Mouse (Mus musculus) embryonic facial prominence, embryonic 10.5 days (tissue): ENCODE results near the gene Chn2. TPM values are rescaled to one million over a fixed set of nuclear protein-coding genes. Genes with fewer than 3 reads are reported as not detected.

ENCODE experiments used
- DNase-seq: peaks from one replicate; pipeline ENCODE4 v3.0.0-alpha.2; 2017; ENCODE audit warnings: low spot score
- H3K27ac ChIP-seq: fragments of 300-500 bp; sonication (generic); replicated peaks from 2 replicates; pipeline ENCODE4 v1.5.1; 2016; ENCODE audit warnings: mild to moderate bottlenecking
- H3K27me3 ChIP-seq: fragments of 300-500 bp; sonication (generic); replicated peaks from 2 replicates; pipeline ENCODE4 v1.6.1; 2016; ENCODE audit warnings: low read depth, mild to moderate bottlenecking; ENCODE audit not compliant: poor library complexity, severe bottlenecking
- H3K36me3 ChIP-seq: fragments of 300-500 bp; sonication (generic); replicated peaks from 2 replicates; pipeline ENCODE4 v1.6.1; 2016; ENCODE audit warnings: mild to moderate bottlenecking, moderate library complexity
- H3K4me1 ChIP-seq: fragments of 300-500 bp; sonication (generic); 2 replicates; pipeline ENCODE4 v1.6.1; 2016
- H3K4me3 ChIP-seq: fragments of 300-500 bp; sonication (generic); 2 replicates; pipeline ENCODE4 v1.5.1; 2016; ENCODE audit warnings: mild to moderate bottlenecking, moderate library complexity
- H3K9me3 ChIP-seq: fragments of 300-500 bp; sonication (generic); 2 replicates; pipeline ENCODE4 v1.6.1; 2016; ENCODE audit warnings: mild to moderate bottlenecking
- WGBS: fragments of 180-500 bp; shearing (Covaris S2); methylation state at CpG from one replicate; pipeline ENCODE4 v1.1.7; 2016; 5-methylcytosine and 5-hydroxymethylcytosine counted together
- polyA plus RNA-seq: library from polyadenylated mRNA; unstranded; fragments of >200 nt; fragmentation: Nextera tagmentation; extraction: Ambion mirVana; gene quantifications from 2 replicates; pipeline ENCODE4 v1.2.1, GENCODE M21; 2016

Chn2 gene
- polyA plus RNA-seq, 1 experiment from 2014 or later: 11.3 TPM

GRCm38 (mm10) chr6:54045748-54046721, 6.7 kb downstream of the Chn2 start:
- Histone ChIP-seq H3K4me3 (no peak overlapping the region), H3K9me3 (no peaks in the 10 kb centered on the region), H3K27me3 (peaks cover 27% of the 10 kb centered on the region), H3K36me3 (no peaks in the 10 kb centered on the region), H3K27ac (no peak overlapping the region), H3K4me1 (peaks cover 4% of the 10 kb centered on the region)
- 84% methylated on average over 8 of the region's 8 CpGs for WGBS
- no peak for DNase-seq

DNA sequence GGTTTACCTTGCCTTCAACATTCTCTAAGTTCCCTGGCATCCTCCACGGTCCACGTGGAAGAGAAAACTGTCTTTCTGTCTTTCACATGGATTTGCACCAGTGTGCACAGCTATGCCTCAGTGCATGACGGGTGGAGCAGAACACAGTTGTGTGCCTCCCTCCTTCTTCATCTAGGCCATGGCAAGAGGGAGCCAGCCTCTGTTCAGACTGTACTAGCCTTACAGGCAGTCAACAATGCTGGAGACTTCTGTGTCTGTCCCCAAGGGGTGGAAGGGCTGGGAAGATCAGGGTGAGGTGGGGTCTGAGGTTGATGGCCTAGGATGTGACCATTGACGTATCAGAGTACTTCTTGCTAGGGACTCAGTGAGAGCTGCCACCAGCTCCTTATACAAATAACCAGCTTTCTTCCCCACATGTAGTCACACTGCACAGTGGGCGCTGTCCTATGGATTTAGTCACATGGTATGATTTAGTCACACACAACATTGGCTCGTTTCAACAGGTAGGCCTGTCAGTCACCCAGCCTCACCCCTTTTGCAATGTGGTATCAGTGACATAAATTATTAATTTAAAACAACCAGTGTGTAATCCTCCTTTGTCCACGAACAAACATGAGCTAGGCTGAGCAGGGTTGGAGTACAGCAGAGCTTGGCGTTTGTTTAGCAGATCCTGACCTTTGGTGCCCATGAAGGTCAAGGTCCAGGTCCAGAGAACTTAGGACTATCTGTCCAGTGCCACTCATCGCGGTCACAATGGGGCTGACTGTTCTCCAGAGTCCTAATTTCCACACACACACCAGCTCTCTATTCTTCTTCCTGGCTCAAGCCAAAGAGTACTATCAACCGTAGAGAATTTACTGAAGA, 7.8 kb downstream of the Chn2 start:
- Histone ChIP-seq H3K4me1 (peaks cover 8% of the 10 kb centered on the region; the same call in 1 of the 2 replicates), H3K4me3 (no peak overlapping the region), H3K27ac (no peak overlapping the region), H3K9me3 (no peaks in the 10 kb centered on the region), H3K36me3 (no peaks in the 10 kb centered on the region), H3K27me3 (peaks cover 16% of the 10 kb centered on the region)
- 81% methylated on average over 11 of the region's 11 CpGs for WGBS
- no peak for DNase-seq

- Histone ChIP-seq H3K9me3 (no peaks in the 10 kb centered on the region), H3K27me3 (no peaks in the 10 kb centered on the region), H3K36me3 (no peaks in the 10 kb centered on the region), H3K4me1 (peaks cover 8% of the 10 kb centered on the region; the same call in 1 of the 2 replicates), H3K4me3 (no peak overlapping the region), H3K27ac (no peak overlapping the region)
- 91% methylated on average over 6 of the region's 6 CpGs for WGBS
- no peak for DNase-seq
Observed at GRCm38 (mm10) chr6:54048768-54049167, 9.4 kb downstream of the Chn2 start.

GRCm38 (mm10) chr6:54051173-54051572, 11.8 kb downstream of the Chn2 start:
- Histone ChIP-seq H3K4me1 (peaks cover 11% of the 10 kb centered on the region; the same call in 1 of the 2 replicates), H3K36me3 (no peaks in the 10 kb centered on the region), H3K9me3 (no peaks in the 10 kb centered on the region), H3K4me3 (no peak overlapping the region), H3K27ac (no peak overlapping the region), H3K27me3 (no peaks in the 10 kb centered on the region)
- 48% methylated on average over 7 of the region's 7 CpGs for WGBS
- no peak for DNase-seq

DNA sequence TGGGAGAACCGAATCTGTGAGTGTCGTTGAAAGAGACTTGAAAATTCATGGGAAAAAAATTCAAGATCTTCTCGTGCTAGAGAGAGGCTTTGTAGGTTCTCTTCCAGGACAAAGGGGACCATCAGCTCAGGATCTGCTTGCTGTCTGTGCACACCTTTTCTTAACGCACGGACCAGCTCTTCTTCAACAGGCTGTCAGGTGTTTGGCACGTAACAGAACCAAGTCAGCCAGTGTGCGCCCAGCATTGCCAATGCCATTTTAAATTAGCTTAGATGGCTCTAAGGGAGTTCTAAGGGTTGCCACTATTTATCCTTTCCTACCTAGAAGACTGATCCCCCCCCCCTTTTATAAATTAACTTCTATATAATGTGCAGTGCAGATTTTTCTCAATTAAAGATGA, 12.8 kb downstream of the Chn2 start:
- DNase-seq: no peak

DNA sequence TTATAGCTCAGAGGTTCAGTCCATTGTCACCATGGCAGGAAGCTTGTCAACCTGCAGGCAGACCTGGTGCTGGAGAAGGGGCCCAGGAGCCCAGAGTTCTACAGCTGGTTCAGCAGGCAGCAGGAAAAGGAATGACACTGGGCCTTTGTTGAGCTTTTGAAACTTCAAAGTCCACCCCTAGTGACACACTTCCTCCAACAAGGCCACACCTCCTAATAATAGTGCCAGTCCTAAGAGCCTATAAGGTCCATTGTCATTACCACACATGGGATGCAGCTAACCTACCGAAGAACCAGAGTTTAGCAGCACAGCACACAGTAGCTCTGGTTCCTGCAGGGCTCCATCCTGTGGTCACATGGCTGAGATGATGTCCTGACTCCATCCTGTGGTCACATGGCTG, 13.3 kb downstream of the Chn2 start:
- Histone ChIP-seq H3K4me1 (peaks cover 11% of the 10 kb centered on the region; the same call in 1 of the 2 replicates), H3K27me3 (no peaks in the 10 kb centered on the region), H3K4me3 (no peak overlapping the region), H3K36me3 (no peaks in the 10 kb centered on the region), H3K27ac (no peak overlapping the region), H3K9me3 (no peaks in the 10 kb centered on the region)
- DNase-seq: no peak
- 77% methylated on average over 1 of the region's 1 CpGs for WGBS

More for the DNA sequence above, 12.8 kb downstream of the Chn2 start:
- Histone ChIP-seq H3K4me3 (no peak overlapping the region), H3K36me3 (no peaks in the 10 kb centered on the region), H3K27me3 (no peaks in the 10 kb centered on the region), H3K9me3 (no peaks in the 10 kb centered on the region), H3K4me1 (peaks cover 11% of the 10 kb centered on the region; the same call in 1 of the 2 replicates), H3K27ac (no peak overlapping the region)
- 94% methylated on average over 7 of the region's 7 CpGs for WGBS

GRCm38 (mm10) chr6:54053316-54053715, 14.0 kb downstream of the Chn2 start:
- Histone ChIP-seq H3K27me3 (no peaks in the 10 kb centered on the region), H3K36me3 (no peaks in the 10 kb centered on the region), H3K9me3 (no peaks in the 10 kb centered on the region), H3K4me3 (no peak overlapping the region), H3K4me1 (peaks cover 11% of the 10 kb centered on the region; the same call in 1 of the 2 replicates), H3K27ac (no peak overlapping the region)
- DNase-seq: no peak
- WGBS: 85% methylated on average over 3 of the region's 3 CpGs

- H3K9me3 ChIP-seq: no peaks in the 10 kb centered on the region
- 76% methylated on average over 5 of the region's 5 CpGs for WGBS
- H3K27me3 ChIP-seq: no peaks in the 10 kb centered on the region
- no peaks in the 10 kb centered on the region for H3K36me3 ChIP-seq
- DNase-seq: no peak
- no peak overlapping the region for H3K27ac ChIP-seq
- H3K4me3 ChIP-seq: no peak overlapping the region
- H3K4me1 ChIP-seq: peaks cover 19% of the 10 kb centered on the region
Observed at GRCm38 (mm10) chr6:54055387-54055786, 16.0 kb downstream of the Chn2 start.

GRCm38 (mm10) chr6:54056548-54057532, 17.5 kb downstream of the Chn2 start:
- no peaks in the 10 kb centered on the region for H3K36me3 ChIP-seq
- H3K4me3 ChIP-seq: no peak overlapping the region
- DNase-seq: no peak
- peaks cover 13% of the 10 kb centered on the region for H3K4me1 ChIP-seq
- H3K9me3 ChIP-seq: no peaks in the 10 kb centered on the region
- H3K27ac ChIP-seq: no peak overlapping the region
- H3K27me3 ChIP-seq: no peaks in the 10 kb centered on the region
- 80% methylated on average over 18 of the region's 18 CpGs for whole genome bisulfite sequencing

- Histone ChIP-seq H3K9me3 (no peaks in the 10 kb centered on the region), H3K4me3 (no peak overlapping the region), H3K4me1 (peaks cover 17% of the 10 kb centered on the region), H3K36me3 (no peaks in the 10 kb centered on the region), H3K27me3 (no peaks in the 10 kb centered on the region), H3K27ac (no peak overlapping the region)
- WGBS: 74% methylated on average over 10 of the region's 10 CpGs
- no peak for DNase-seq
Observed at GRCm38 (mm10) chr6:54057661-54058060, 18.3 kb downstream of the Chn2 start.

DNA sequence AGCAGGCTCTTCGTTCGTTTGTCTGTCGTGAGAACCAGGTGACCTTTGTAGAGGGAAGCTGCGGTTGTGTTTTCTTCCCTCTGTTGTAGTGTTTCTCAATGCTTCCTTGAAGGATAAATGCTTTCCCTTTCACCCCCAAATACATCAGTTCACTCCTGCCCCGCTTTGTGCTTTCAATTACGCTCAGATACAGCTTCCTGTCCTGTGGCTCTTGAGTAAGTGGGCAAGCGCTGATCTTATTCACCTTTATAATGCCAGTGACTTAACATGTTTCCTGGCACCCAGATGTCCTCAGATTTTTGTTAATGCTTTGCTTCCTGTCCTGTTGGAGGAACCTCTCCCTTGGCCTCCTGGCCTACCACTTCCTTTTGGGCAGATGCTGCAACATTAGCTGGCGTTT, 19.5 kb downstream of the Chn2 start:
- Histone ChIP-seq H3K4me1 (peaks cover 23% of the 10 kb centered on the region), H3K27me3 (no peaks in the 10 kb centered on the region), H3K27ac (no peak overlapping the region), H3K9me3 (no peaks in the 10 kb centered on the region), H3K4me3 (no peak overlapping the region), H3K36me3 (no peaks in the 10 kb centered on the region)
- 65% methylated on average over 8 of the region's 8 CpGs for WGBS
- no peak for DNase-seq
